Mouse (Mus musculus): ENCODE results near the gene Hhip. TPM values are rescaled to one million over a fixed set of nuclear protein-coding genes. Genes with fewer than 3 reads are reported as not detected.

Hhip gene
- 0.02 TPM in 1 of 2 replicates, not detected in the other for polyA plus RNA-seq (2012; rRNA removed)

DNA sequence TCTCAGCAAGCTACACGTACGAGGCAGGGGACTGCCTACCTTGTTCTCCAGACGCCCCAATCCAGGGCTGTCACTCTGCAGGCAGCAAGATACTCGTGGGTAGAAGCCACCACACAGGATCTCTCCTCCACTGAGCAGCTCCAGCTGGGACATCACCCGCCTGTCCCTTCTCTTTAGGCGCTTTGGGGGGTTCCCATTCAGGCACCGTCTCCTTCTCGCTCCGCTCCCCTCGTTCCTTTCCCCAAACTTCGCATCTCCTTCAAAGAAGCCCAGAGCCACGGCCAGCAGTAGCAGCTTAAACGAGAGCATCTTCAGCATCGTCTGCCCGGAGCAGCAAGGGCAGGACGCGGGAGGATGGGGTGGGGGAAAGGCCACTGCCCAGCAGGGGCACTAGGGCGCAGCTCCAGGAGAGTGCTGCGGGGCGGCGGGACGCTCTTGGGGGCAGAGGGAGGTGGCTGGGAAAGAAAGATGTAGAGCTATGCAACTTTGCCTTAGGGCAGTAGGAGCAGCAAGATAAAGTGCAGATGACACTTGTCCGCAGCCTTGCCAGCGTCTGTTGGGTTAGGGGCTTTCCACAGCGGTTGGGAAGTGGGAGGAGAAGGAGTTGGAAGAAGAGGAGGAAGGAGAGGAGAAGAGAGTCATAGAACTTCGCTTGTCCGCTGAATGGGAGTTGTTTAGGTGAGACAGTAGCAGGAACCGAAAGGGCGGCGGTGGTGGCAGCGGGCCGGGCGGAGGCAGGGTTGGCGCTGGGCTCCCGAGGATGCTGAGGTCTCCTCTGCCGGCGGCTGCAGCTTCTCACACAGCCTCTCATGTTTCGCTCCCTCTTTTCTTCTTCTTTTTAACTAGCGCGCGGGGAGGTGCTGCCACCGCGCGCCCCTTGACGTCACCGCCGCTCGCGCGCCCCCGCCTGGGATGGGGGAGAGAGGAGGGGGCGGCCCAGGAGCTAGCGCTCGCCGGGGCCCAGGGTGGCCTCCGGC is at the start of gene Hhip:
Gene Hhip, minus strand, starts transcription at position 809 of the 977 bp plus-strand sequence.
- Histone ChIP-seq H3K36me3 (ENCODE audit: control insufficient read depth, insufficient read depth, low read length) (no peaks in the 10 kb centered on the region), H3K27me3 (ENCODE audit: control insufficient read depth, insufficient read depth, low read length) (peaks cover 8% of the 10 kb centered on the region), H3K4me1 (ENCODE audit: control insufficient read depth, insufficient read depth, insufficient read length) (peaks cover 7% of the 10 kb centered on the region), H3K27ac (ENCODE audit: insufficient read depth, low read length) (no peak within 1 kb of the TSS), H3K4me3 (ENCODE audit: extremely low read depth, insufficient read depth, insufficient read length) (peak within 1 kb of the TSS; percentile 35; the same call in 1 of the 2 replicates)
- TF ChIP-seq POLR2A (IDR thresholded peaks at IDR 0.05; ENCODE audit: low read depth, low read length), result no peak
- TF ChIP-seq CTCF (IDR thresholded peaks at IDR 0.05; ENCODE audit: extremely low read depth, insufficient read depth, insufficient read length, insufficient replicate concordance), result no peak
- 2% methylated on average over 38 of the region's 56 CpGs for WGBS
- DNase-seq (ENCODE audit: low read depth in 1 of 2, low spot score in 2 of 2), result no peak

- H3K27ac ChIP-seq (ENCODE audit: insufficient read depth, low read length), result no peak overlapping the region
- H3K36me3 ChIP-seq (ENCODE audit: control insufficient read depth, insufficient read depth, low read length), result no peaks in the 10 kb centered on the region
- TF ChIP-seq CTCF (IDR thresholded peaks at IDR 0.05; ENCODE audit: extremely low read depth, insufficient read depth, insufficient read length, insufficient replicate concordance), result no peak
- no peak for TF ChIP-seq POLR2A (IDR thresholded peaks at IDR 0.05; ENCODE audit: low read depth, low read length)
- WGBS, result 92% methylated on average over 2 of the region's 2 CpGs
- DNase-seq (ENCODE audit: low read depth in 1 of 2, low spot score in 2 of 2), result no peak
- no peaks in the 10 kb centered on the region for H3K4me1 ChIP-seq (ENCODE audit: control insufficient read depth, insufficient read depth, insufficient read length)
- H3K4me3 ChIP-seq (ENCODE audit: extremely low read depth, insufficient read depth, insufficient read length), result no peak overlapping the region
- no peaks in the 10 kb centered on the region for H3K27me3 ChIP-seq (ENCODE audit: control insufficient read depth, insufficient read depth, low read length)
Observed at GRCm38 (mm10) chr8:80087021-80087420, 29.2 kb upstream of the Hhip start.

DNA sequence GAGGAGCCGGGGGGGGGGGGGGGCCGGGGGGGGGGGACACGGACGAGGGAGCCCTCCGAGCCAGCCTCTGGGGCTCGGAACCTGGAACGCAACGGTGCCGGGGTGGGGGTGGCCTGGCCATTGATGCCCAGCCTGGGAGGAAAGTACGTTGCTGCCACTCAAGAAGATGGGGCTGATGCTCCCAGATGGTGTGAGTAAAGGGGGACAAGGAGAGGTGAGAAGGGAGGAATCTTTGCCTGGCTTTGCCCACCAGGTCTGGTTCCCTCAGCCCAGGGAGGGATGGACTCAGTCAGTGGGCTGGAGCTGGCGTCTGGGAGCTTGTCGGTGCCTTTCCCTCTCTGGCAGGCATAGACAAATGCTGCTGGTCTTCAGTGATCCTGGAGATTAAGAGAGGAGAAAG is 387 bp upstream of the Hhip start:
- TF ChIP-seq POLR2A (IDR thresholded peaks at IDR 0.05; ENCODE audit: low read depth, low read length) (no peak), CTCF (IDR thresholded peaks at IDR 0.05; ENCODE audit: extremely low read depth, insufficient read depth, insufficient read length, insufficient replicate concordance) (no peak)
- H3K27ac ChIP-seq (ENCODE audit: insufficient read depth, low read length), result no peak overlapping the region
- H3K4me1 ChIP-seq (ENCODE audit: control insufficient read depth, insufficient read depth, insufficient read length), result peaks cover 7% of the 10 kb centered on the region
- no peaks in the 10 kb centered on the region for H3K36me3 ChIP-seq (ENCODE audit: control insufficient read depth, insufficient read depth, low read length)
- no peak overlapping the region for H3K4me3 ChIP-seq (ENCODE audit: extremely low read depth, insufficient read depth, insufficient read length)
- H3K27me3 ChIP-seq (ENCODE audit: control insufficient read depth, insufficient read depth, low read length), result peaks cover 8% of the 10 kb centered on the region
- no peak for DNase-seq (ENCODE audit: low read depth in 1 of 2, low spot score in 2 of 2)
- WGBS, result 16% methylated on average over 7 of the region's 12 CpGs

- H3K36me3 ChIP-seq (ENCODE audit: control insufficient read depth, insufficient read depth, low read length), result no peaks in the 10 kb centered on the region
- peaks cover 8% of the 10 kb centered on the region for H3K27me3 ChIP-seq (ENCODE audit: control insufficient read depth, insufficient read depth, low read length)
- WGBS, result 16% methylated on average over 13 of the region's 13 CpGs
- DNase-seq (ENCODE audit: low read depth in 1 of 2, low spot score in 2 of 2), result no peak
- TF ChIP-seq POLR2A (IDR thresholded peaks at IDR 0.05; ENCODE audit: low read depth, low read length) (no peak), CTCF (IDR thresholded peaks at IDR 0.05; ENCODE audit: extremely low read depth, insufficient read depth, insufficient read length, insufficient replicate concordance) (no peak)
- no peak overlapping the region for H3K4me3 ChIP-seq (ENCODE audit: extremely low read depth, insufficient read depth, insufficient read length)
- no peak overlapping the region for H3K27ac ChIP-seq (ENCODE audit: insufficient read depth, low read length)
- H3K4me1 ChIP-seq (ENCODE audit: control insufficient read depth, insufficient read depth, insufficient read length), result peaks cover 7% of the 10 kb centered on the region
Observed at GRCm38 (mm10) chr8:80056331-80057070, 1.3 kb downstream of the Hhip start.

GRCm38 (mm10) chr8:80055777-80056176 is 2.0 kb downstream of the Hhip start:
- no peak for DNase-seq (ENCODE audit: low read depth in 1 of 2, low spot score in 2 of 2)
- Histone ChIP-seq H3K36me3 (ENCODE audit: control insufficient read depth, insufficient read depth, low read length) (no peaks in the 10 kb centered on the region), H3K27me3 (ENCODE audit: control insufficient read depth, insufficient read depth, low read length) (peaks cover 8% of the 10 kb centered on the region), H3K4me1 (ENCODE audit: control insufficient read depth, insufficient read depth, insufficient read length) (peaks cover 7% of the 10 kb centered on the region), H3K4me3 (ENCODE audit: extremely low read depth, insufficient read depth, insufficient read length) (no peak overlapping the region), H3K27ac (ENCODE audit: insufficient read depth, low read length) (no peak overlapping the region)
- WGBS, result 66% methylated on average over 10 of the region's 10 CpGs
- no peak for TF ChIP-seq CTCF (IDR thresholded peaks at IDR 0.05; ENCODE audit: extremely low read depth, insufficient read depth, insufficient read length, insufficient replicate concordance)
- no peak for TF ChIP-seq POLR2A (IDR thresholded peaks at IDR 0.05; ENCODE audit: low read depth, low read length)

DNA sequence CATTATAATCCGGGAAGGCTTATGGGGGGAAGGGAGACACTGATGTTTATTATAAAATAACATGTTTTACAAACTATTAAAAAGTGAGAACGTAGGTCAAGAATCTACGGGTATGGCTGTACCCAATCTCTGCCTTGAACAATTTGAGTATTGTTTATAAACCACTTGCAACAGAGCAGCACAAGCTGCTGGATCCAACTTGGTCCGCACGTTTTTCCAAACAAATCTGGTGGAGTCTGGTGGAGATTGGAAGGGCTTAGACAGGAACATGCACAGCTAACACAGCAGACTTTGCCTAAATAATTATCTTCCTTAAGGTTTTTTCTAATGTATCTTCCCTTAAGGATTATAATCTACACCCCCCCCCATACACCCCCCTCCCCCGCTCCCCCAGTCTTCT is 2.7 kb downstream of the Hhip start:
- DNase-seq (ENCODE audit: low read depth in 1 of 2, low spot score in 2 of 2), result no peak
- TF ChIP-seq POLR2A (IDR thresholded peaks at IDR 0.05; ENCODE audit: low read depth, low read length) (no peak), CTCF (IDR thresholded peaks at IDR 0.05; ENCODE audit: extremely low read depth, insufficient read depth, insufficient read length, insufficient replicate concordance) (no peak)
- H3K27me3 ChIP-seq (ENCODE audit: control insufficient read depth, insufficient read depth, low read length), result peaks cover 8% of the 10 kb centered on the region
- 81% methylated on average over 6 of the region's 6 CpGs for WGBS
- H3K4me3 ChIP-seq (ENCODE audit: extremely low read depth, insufficient read depth, insufficient read length), result no peak overlapping the region
- no peak overlapping the region for H3K27ac ChIP-seq (ENCODE audit: insufficient read depth, low read length)
- no peaks in the 10 kb centered on the region for H3K36me3 ChIP-seq (ENCODE audit: control insufficient read depth, insufficient read depth, low read length)
- H3K4me1 ChIP-seq (ENCODE audit: control insufficient read depth, insufficient read depth, insufficient read length), result peaks cover 7% of the 10 kb centered on the region

Measured in spleen, adult 2 months (tissue).